Mouse (Mus musculus) embryonic facial prominence, embryonic 10.5 days (tissue): ENCODE results near the gene Gm9887. TPM values are rescaled to one million over a fixed set of nuclear protein-coding genes. Genes with fewer than 3 reads are reported as not detected.
A peak's percentile ranks its signal among the peaks of the same experiment; 100 is the strongest.
"Not testable (repeated sequence)": the region's sequence is repeated elsewhere in the genome, so short reads cannot be mapped to it uniquely, and the experiment has no call there.

Source experiments
- DNase-seq: peaks from one replicate; pipeline ENCODE4 v3.0.0-alpha.2; 2017; ENCODE audit warnings: low spot score
- H3K27ac ChIP-seq: fragments of 300-500 bp; sonication (generic); replicated peaks from 2 replicates; pipeline ENCODE4 v1.5.1; 2016; ENCODE audit warnings: mild to moderate bottlenecking
- H3K27me3 ChIP-seq: fragments of 300-500 bp; sonication (generic); replicated peaks from 2 replicates; pipeline ENCODE4 v1.6.1; 2016; ENCODE audit warnings: low read depth, mild to moderate bottlenecking; ENCODE audit not compliant: poor library complexity, severe bottlenecking
- H3K36me3 ChIP-seq: fragments of 300-500 bp; sonication (generic); replicated peaks from 2 replicates; pipeline ENCODE4 v1.6.1; 2016; ENCODE audit warnings: mild to moderate bottlenecking, moderate library complexity
- H3K4me1 ChIP-seq: fragments of 300-500 bp; sonication (generic); 2 replicates; pipeline ENCODE4 v1.6.1; 2016
- H3K4me3 ChIP-seq: fragments of 300-500 bp; sonication (generic); 2 replicates; pipeline ENCODE4 v1.5.1; 2016; ENCODE audit warnings: mild to moderate bottlenecking, moderate library complexity
- H3K9me3 ChIP-seq: fragments of 300-500 bp; sonication (generic); 2 replicates; pipeline ENCODE4 v1.6.1; 2016; ENCODE audit warnings: mild to moderate bottlenecking
- WGBS: fragments of 180-500 bp; shearing (Covaris S2); methylation state at CpG from one replicate; pipeline ENCODE4 v1.1.7; 2016; 5-methylcytosine and 5-hydroxymethylcytosine counted together
- polyA plus RNA-seq: library from polyadenylated mRNA; unstranded; fragments of >200 nt; fragmentation: Nextera tagmentation; extraction: Ambion mirVana; gene quantifications from 2 replicates; pipeline ENCODE4 v1.2.1, GENCODE M21; 2016

Gm9887 gene
- polyA plus RNA-seq, 1 experiment from 2014 or later: 0.90 TPM

GRCm38 (mm10) chr12:69363110-69363509 is 9.1 kb downstream of the Gm9887 start:
- not testable (repeated sequence) for H3K36me3 ChIP-seq, H3K27ac ChIP-seq, H3K27me3 ChIP-seq, H3K9me3 ChIP-seq, H3K4me3 ChIP-seq, DNase-seq
- peaks cover 18% of the 10 kb centered on the region for H3K4me1 ChIP-seq
- WGBS: 97% methylated on average over 7 of the region's 7 CpGs

- WGBS: 48% methylated on average over 4 of the region's 4 CpGs
- H3K4me1 ChIP-seq: peaks cover 18% of the 10 kb centered on the region
- DNase-seq: no peak
- peak overlapping the region; percentile 70 for H3K4me3 ChIP-seq
- no peaks in the 10 kb centered on the region for H3K36me3 ChIP-seq
- no peaks in the 10 kb centered on the region for H3K27me3 ChIP-seq
- H3K9me3 ChIP-seq: no peaks in the 10 kb centered on the region
- peak overlapping the region; percentile 89; the same call in 1 of the 2 replicates for H3K27ac ChIP-seq
Observed at GRCm38 (mm10) chr12:69362388-69362787, 9.9 kb downstream of the Gm9887 start.

GRCm38 (mm10) chr12:69361919-69362318 is 10.3 kb downstream of the Gm9887 start:
- no peaks in the 10 kb centered on the region for H3K27me3 ChIP-seq
- peak overlapping the region; percentile 89 for H3K27ac ChIP-seq
- no peaks in the 10 kb centered on the region for H3K36me3 ChIP-seq
- peak overlapping the region; percentile 70 for H3K4me3 ChIP-seq
- WGBS: 6% methylated on average over 10 of the region's 10 CpGs
- H3K9me3 ChIP-seq: no peaks in the 10 kb centered on the region
- peaks cover 18% of the 10 kb centered on the region for H3K4me1 ChIP-seq
- DNase-seq: no peak

- not testable (repeated sequence) for H3K36me3 ChIP-seq, H3K9me3 ChIP-seq, H3K27me3 ChIP-seq
- peak; percentile 99 for DNase-seq
- Histone ChIP-seq H3K4me1 (peaks cover 20% of the 10 kb centered on the region), H3K4me3 (peak overlapping the region; percentile 70), H3K27ac (peak overlapping the region; percentile 89)
- whole genome bisulfite sequencing: under 1% methylated on average over 42 of the region's 50 CpGs
Observed at GRCm38 (mm10) chr12:69360997-69361899, 11.0 kb downstream of the Gm9887 start.

- Histone ChIP-seq H3K27me3 (no peaks in the 10 kb centered on the region), H3K27ac (no peak overlapping the region), H3K9me3 (no peaks in the 10 kb centered on the region), H3K4me1 (peaks cover 24% of the 10 kb centered on the region), H3K4me3 (peak overlapping the region; percentile 26; the same call in 1 of the 2 replicates), H3K36me3 (peaks cover under 1% of the 10 kb centered on the region; the same call in 1 of the 2 replicates)
- 18% methylated on average over 5 of the region's 5 CpGs for WGBS
- peak; percentile 47 for DNase-seq
Observed at GRCm38 (mm10) chr12:69360655-69360996, 11.6 kb downstream of the Gm9887 start.

- 5% methylated on average over 13 of the region's 13 CpGs for WGBS
- H3K27ac ChIP-seq: peak overlapping the region; percentile 91
Observed at GRCm38 (mm10) chr12:69357300-69357646, 15.0 kb downstream of the Gm9887 start.

GRCm38 (mm10) chr12:69356546-69357299 is 15.5 kb downstream of the Gm9887 start, which contains the start of gene Nemf:
Gene Nemf (minus strand): TSS chr12:69357165.
- peaks cover 39% of the 10 kb centered on the region for H3K36me3 ChIP-seq

More at GRCm38 (mm10) chr12:69357300-69357646, 15.0 kb downstream of the Gm9887 start:
- no peaks in the 10 kb centered on the region for H3K27me3 ChIP-seq
- peak overlapping the region; percentile 93 for H3K4me3 ChIP-seq
- peaks cover 34% of the 10 kb centered on the region for H3K36me3 ChIP-seq
- peaks cover 15% of the 10 kb centered on the region for H3K4me1 ChIP-seq
- H3K9me3 ChIP-seq: no peaks in the 10 kb centered on the region
- DNase-seq: no peak

GRCm38 (mm10) chr12:69351685-69352084 is 20.6 kb downstream of the Gm9887 start:
- 86% methylated on average over 1 of the region's 1 CpGs for WGBS
- peaks cover 88% of the 10 kb centered on the region for H3K36me3 ChIP-seq

More at GRCm38 (mm10) chr12:69356546-69357299, 15.5 kb downstream of the Gm9887 start, which contains the start of gene Nemf:
- DNase-seq: peak; percentile 84
- Histone ChIP-seq H3K27me3 (no peaks in the 10 kb centered on the region), H3K9me3 (no peaks in the 10 kb centered on the region), H3K4me1 (peaks cover 10% of the 10 kb centered on the region; the same call in 1 of the 2 replicates), H3K4me3 (peak within 1 kb of the TSS; percentile 93), H3K27ac (peak within 1 kb of the TSS; percentile 91)
- WGBS: under 1% methylated on average over 50 of the region's 50 CpGs

GRCm38 (mm10) chr12:69349928-69350327 is 22.3 kb downstream of the Gm9887 start:
- WGBS: 88% methylated on average over 2 of the region's 2 CpGs
- Histone ChIP-seq H3K27ac (no peak overlapping the region), H3K4me1 (no peaks in the 10 kb centered on the region), H3K36me3 (peaks cover 94% of the 10 kb centered on the region), H3K4me3 (no peak overlapping the region), H3K27me3 (no peaks in the 10 kb centered on the region), H3K9me3 (no peaks in the 10 kb centered on the region)
- no peak for DNase-seq

More at GRCm38 (mm10) chr12:69351685-69352084, 20.6 kb downstream of the Gm9887 start:
- H3K4me3 ChIP-seq: no peak overlapping the region
- DNase-seq: no peak
- H3K27ac ChIP-seq: no peak overlapping the region
- H3K27me3 ChIP-seq: no peaks in the 10 kb centered on the region
- H3K4me1 ChIP-seq: peaks cover 9% of the 10 kb centered on the region; the same call in 1 of the 2 replicates
- H3K9me3 ChIP-seq: no peaks in the 10 kb centered on the region

GRCm38 (mm10) chr12:69333547-69333946 is 38.7 kb downstream of the Gm9887 start:
- no peak overlapping the region for H3K4me3 ChIP-seq
- H3K4me1 ChIP-seq: no peaks in the 10 kb centered on the region
- WGBS: 92% methylated on average over 2 of the region's 2 CpGs
- H3K36me3 ChIP-seq: peaks cover 96% of the 10 kb centered on the region
- no peak overlapping the region for H3K27ac ChIP-seq
- no peaks in the 10 kb centered on the region for H3K9me3 ChIP-seq
- no peaks in the 10 kb centered on the region for H3K27me3 ChIP-seq
- no peak for DNase-seq

GRCm38 (mm10) chr12:69332147-69332546 is 40.1 kb downstream of the Gm9887 start:
- Histone ChIP-seq H3K27ac (no peak overlapping the region), H3K36me3 (peaks cover 95% of the 10 kb centered on the region), H3K4me3 (no peak overlapping the region), H3K4me1 (no peaks in the 10 kb centered on the region), H3K27me3 (no peaks in the 10 kb centered on the region), H3K9me3 (no peaks in the 10 kb centered on the region)
- 91% methylated on average over 1 of the region's 1 CpGs for WGBS
- no peak for DNase-seq

GRCm38 (mm10) chr12:69331187-69331586 is 41.1 kb downstream of the Gm9887 start:
- no peak overlapping the region for H3K4me3 ChIP-seq
- H3K4me1 ChIP-seq: no peaks in the 10 kb centered on the region
- H3K9me3 ChIP-seq: no peaks in the 10 kb centered on the region
- peaks cover 95% of the 10 kb centered on the region for H3K36me3 ChIP-seq
- H3K27me3 ChIP-seq: no peaks in the 10 kb centered on the region
- 92% methylated on average over 3 of the region's 3 CpGs for WGBS
- no peak overlapping the region for H3K27ac ChIP-seq
- no peak for DNase-seq
